Mouse (Mus musculus) liver (tissue): ENCODE measurements at regions not wholly inside any gene's neighbourhood (a gene's known extent, or its start where the extent isn't known, plus 50 kb on each side); places are given as distances from the start of the nearest gene placed in this dataset.

Experiments used
- DNase-seq: peaks from one replicate; pipeline ENCODE4 v3.0.0-alpha.2; 2020; ENCODE audit warnings: mixed read lengths

DNA sequence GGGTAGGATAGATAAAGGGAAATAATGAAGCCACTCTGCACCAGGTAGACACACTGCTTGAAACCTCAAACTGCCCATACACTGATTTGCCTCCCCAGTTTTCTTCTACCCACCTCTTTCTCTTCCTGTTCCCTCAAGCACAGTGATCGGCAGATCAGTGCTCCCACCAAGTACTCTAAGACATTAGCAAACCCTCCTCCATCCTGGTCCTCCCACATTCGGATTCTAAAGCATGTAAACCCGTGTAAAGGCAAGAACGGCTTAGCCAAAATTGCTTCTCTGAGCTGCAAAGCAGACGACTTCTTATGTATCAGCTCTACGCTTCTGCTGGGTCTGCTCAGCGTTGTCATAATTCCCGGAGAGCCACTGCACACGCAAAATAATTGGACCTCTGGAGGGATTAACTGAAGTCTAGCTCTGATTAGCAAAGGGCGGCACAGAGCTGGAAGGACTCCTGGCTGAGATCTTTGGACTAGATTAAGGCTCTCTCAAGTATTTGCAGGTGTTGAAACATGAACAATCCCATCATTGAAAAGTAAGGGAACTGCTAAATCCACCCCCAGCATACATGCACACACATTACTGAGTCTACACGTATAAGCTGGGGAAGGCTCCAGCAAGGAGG is 67.2 kb downstream of the Mtx3 start:
- DNase-seq = no peak

DNA sequence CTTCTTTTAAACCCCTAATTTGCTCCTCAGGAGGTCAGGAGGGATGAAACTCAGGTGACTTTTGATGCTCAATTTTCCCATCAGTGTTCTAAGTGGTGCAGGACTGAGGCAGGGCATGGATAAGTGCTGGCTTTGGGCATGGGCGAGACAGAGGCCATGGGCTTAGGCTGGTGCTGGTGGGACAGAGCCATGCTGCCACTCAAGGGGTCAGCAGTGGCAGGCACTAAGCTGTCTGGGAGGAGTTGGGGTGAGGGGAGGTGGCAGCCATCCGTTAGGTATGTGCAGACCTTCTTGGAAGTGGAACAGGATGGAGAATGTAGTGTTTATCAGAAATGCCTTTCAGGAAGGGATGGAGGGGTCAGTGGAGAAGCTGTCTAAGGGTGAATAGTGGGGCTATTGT is 68.1 kb downstream of the Mtx3 start:
- no peak for DNase-seq

GRCm38 (mm10) chr13:92914631-92915030 is 70.1 kb downstream of the Mtx3 start:
- DNase-seq = no peak

GRCm38 (mm10) chr13:92915221-92915839 is 70.8 kb downstream of the Mtx3 start:
- DNase-seq = no peak

GRCm38 (mm10) chr13:92915948-92916710 is 71.6 kb downstream of the Mtx3 start:
- no peak for DNase-seq

GRCm38 (mm10) chr13:92919882-92920281 is 75.3 kb downstream of the Mtx3 start:
- DNase-seq = no peak

- DNase-seq = no peak
These were observed 77.4 kb downstream of the Mtx3 start for GRCm38 (mm10) chr13:92921936-92922335.

GRCm38 (mm10) chr13:92923496-92923895 is 78.9 kb downstream of the Mtx3 start:
- DNase-seq = no peak

- no peak for DNase-seq
These were observed 79.5 kb downstream of the Mtx3 start for GRCm38 (mm10) chr13:92924021-92924420.

- no peak for DNase-seq
These were observed 80.6 kb downstream of the Mtx3 start for GRCm38 (mm10) chr13:92925196-92925595.

DNA sequence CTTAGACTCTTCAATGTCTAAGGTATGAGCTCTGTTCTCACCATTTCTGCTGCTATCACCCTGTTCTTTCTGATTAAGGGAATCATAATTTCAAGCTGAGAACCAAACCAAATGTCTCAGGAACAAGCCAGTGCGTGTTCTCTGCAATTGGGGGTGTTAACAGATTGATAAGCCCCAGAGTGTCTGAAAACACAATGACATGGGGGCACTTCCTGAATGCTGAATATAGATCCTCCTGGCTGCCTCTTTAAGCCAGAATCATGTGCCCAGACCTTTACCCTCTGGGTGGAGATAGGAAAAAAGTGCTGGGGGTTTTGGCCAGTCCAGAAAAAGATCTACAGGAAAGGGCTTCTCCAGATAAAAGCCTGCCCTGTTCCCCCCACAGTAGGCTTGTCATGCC is 84.0 kb downstream of the Mtx3 start:
- no peak for DNase-seq

DNA sequence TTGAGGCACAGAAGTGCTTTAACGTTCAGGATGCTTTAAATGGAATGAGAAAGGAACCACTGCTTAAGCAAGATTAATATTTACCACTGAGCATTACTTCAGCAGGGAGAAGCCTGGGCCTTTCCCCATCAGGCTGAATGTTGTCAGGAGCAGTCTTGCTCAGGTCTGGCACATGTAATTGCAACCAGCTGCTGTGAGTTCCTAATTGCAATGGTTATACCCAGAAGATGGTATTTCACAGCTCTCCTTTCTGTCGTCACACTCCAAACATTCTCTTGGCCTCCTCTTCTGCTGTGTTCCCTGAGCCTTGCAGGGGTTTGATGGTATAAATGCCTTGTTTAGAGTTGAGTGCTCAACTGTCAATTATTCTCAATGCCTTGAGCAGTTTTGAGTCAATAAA is 87.1 kb downstream of the Mtx3 start:
- DNase-seq = no peak

GRCm38 (mm10) chr13:92939032-92939431 is 94.5 kb downstream of the Mtx3 start:
- DNase-seq = no peak

- no peak for DNase-seq
These were observed 96.0 kb downstream of the Mtx3 start for GRCm38 (mm10) chr13:92940610-92941009.

- no peak for DNase-seq
These were observed 104.0 kb downstream of the Mtx3 start for GRCm38 (mm10) chr13:92948560-92948959.

DNA sequence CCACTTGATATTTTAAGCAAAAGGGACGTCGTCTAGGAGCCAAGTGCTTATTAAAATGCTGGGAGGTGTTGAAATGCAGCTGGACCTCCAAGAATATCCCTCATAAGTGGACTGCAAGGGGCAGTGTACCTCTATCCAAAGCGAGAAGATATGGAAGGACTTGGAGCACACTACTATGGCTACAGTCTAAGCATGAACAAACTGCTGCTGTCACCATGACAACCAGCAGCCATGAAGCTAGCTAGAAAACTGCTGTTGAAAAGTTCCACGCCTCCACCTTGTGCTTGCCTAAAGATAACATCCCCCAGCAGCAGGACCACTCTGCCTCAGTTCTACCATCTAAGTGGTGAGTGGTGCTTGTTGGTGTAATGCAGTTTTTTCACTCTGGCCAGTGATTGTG is 115.5 kb downstream of the Mtx3 start:
- DNase-seq = no peak

DNA sequence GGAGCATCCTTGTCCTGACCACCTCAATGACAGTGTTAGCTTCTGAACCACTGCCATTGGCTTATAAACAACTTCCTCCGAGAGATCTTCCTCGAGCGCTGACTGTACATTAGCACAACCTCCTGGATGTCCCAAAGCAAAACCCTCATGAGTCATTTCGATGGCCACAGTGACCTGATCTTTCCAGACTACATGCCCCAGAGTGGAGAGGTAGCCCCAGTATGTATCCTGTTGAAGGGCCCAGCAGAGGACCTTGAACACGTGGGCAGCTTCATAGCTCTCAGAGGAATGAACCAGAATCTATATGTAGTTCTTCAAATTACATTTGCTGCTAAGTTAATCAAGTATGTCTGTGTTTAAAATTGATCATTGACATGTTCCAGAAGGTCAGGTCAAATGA is 118.1 kb downstream of the Mtx3 start:
- DNase-seq = no peak

GRCm38 (mm10) chr13:92963351-92963895 is 118.9 kb downstream of the Mtx3 start:
- no peak for DNase-seq

DNA sequence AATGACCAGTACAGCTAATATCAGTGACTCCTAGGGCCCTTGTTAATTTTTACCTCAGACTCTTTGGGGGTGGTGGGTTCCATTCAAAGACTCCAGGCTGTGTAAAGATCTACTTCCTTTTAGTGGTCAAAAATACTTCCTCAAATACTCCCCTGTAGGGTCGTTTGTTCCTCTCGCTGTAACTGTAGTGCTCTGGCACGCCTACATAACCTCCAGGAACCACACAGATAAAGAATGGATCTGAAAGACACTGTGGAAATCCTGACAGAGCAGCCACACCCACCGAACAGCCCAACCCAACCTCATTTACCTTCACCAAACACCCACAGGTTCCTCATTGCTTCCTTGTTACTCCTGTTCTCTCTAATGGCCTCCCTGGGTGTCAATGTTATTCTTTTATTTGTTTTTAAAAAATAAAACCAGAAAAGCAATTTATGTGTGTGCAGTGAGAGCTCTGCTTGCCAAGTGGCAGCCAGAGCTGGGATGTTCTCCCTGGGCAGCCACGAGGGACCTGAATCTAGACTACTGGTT is 119.7 kb downstream of the Mtx3 start:
- no peak for DNase-seq

GRCm38 (mm10) chr13:92967025-92967610 is 122.6 kb downstream of the Mtx3 start:
- DNase-seq = no peak

DNA sequence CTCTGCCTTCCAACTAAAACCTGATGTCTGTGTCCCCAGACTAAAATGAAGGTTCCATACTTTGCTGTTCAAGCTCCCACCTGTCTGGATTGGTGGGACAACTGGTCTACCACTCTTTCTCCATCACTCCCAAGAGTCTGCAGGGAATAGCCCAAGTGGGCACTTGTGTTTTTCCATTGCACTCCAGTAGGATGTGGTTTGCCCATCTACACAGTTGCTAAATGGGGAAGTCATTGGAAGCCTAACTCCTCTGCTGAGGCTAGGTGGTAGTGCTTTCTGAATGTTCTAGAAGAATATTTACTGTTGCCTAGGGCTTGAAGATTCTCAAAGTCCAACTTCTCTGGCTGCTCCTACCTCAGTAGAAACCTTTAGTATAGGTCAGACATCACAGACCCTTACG is 125.0 kb downstream of the Mtx3 start:
- DNase-seq = no peak

GRCm38 (mm10) chr13:92972891-92973290 is 128.3 kb downstream of the Mtx3 start:
- no peak for DNase-seq

GRCm38 (mm10) chr13:92973791-92974190 is 129.2 kb downstream of the Mtx3 start:
- no peak for DNase-seq
